Mouse (Mus musculus): ENCODE data around the gene Fam136a. TPM values are rescaled to one million over a fixed set of nuclear protein-coding genes. Genes with fewer than 3 reads are reported as not detected.
"Not testable (repeated sequence)": the region's sequence is repeated elsewhere in the genome, so short reads cannot be mapped to it uniquely, and the experiment has no call there.

Fam136a gene
- total and polyA plus RNA-seq, 2 experiments from 2014 or later = 42.2 to 63.7 TPM

DNA sequence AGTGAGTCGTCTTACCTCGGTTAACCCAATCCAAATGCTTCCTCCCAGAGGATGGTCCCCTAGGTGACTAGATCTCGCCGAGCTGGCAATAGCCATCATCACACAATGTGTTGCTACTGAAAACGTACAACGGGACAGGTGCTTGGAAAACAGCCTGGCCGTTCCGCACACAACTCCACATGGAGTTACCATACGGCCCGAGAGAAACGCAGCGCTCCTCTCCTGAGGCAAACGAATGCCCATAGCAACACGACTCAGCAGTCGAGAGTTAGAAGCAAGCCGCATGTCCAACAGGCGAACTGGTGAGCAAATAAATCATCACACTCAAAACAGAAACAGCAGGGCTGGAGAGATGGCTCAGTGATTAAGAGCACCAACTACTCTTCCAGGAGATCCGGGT lies 38.6 kb upstream of the Fam136a start:
- Histone ChIP-seq H3K27ac (no peak overlapping the region), H3K4me2 (ENCODE audit: low read depth, low read length) (no peak overlapping the region), H3K9ac (replicated peaks; ENCODE audit: low read length) (no peak overlapping the region), H3K9me3 (ENCODE audit: low read length) (no peaks in the 10 kb centered on the region), H3K4me3 (ENCODE audit: low read length) (no peak overlapping the region), H3K27me3 (ENCODE audit: insufficient read depth, low read length) (no peaks in the 10 kb centered on the region), H3K4me1 (ENCODE audit: insufficient read depth, low read length) (no peaks in the 10 kb centered on the region), H3K36me3 (ENCODE audit: insufficient read depth, low read length) (no peaks in the 10 kb centered on the region)
- no peak for TF ChIP-seq CTCF (IDR thresholded peaks at IDR 0.05; ENCODE audit: low read depth)
- 89% methylated on average over 18 of the region's 18 CpGs for WGBS
- DNase-seq (ENCODE audit: low spot score) = no peak
- ATAC-seq = no peak

DNA sequence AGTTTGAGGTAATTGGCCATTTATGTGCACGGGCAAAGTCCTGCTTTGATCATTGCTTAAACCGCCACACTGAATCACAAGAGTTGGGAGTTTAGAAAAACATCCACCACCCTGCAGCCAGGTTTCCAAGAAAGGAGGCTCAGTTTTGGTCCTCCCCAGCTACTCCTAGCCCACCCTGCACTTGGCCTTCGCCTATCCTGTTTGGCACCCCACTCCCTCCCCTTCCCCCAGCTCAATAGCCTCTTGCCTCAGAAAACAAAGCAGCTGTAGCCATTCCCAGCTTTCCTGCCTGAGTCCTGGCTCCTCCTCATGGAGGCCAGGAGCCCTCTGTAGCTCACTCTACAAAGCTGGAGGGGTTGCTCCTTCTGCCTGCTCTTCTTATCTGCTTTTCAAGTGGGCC lies 37.1 kb upstream of the Fam136a start:
- no peak overlapping the region for H3K27ac ChIP-seq
- H3K4me1 ChIP-seq (ENCODE audit: insufficient read depth, low read length) = no peaks in the 10 kb centered on the region
- TF ChIP-seq CTCF (IDR thresholded peaks at IDR 0.05; ENCODE audit: low read depth) = no peak
- DNase-seq (ENCODE audit: low spot score) = no peak
- H3K27me3 ChIP-seq (ENCODE audit: insufficient read depth, low read length) = no peaks in the 10 kb centered on the region
- no peak overlapping the region for H3K4me2 ChIP-seq (ENCODE audit: low read depth, low read length)
- no peak for ATAC-seq
- H3K36me3 ChIP-seq (ENCODE audit: insufficient read depth, low read length) = no peaks in the 10 kb centered on the region
- 71% methylated on average over 3 of the region's 3 CpGs for WGBS
- no peak overlapping the region for H3K9ac ChIP-seq (replicated peaks; ENCODE audit: low read length)
- no peak overlapping the region for H3K4me3 ChIP-seq (ENCODE audit: low read length)
- no peaks in the 10 kb centered on the region for H3K9me3 ChIP-seq (ENCODE audit: low read length)

DNA sequence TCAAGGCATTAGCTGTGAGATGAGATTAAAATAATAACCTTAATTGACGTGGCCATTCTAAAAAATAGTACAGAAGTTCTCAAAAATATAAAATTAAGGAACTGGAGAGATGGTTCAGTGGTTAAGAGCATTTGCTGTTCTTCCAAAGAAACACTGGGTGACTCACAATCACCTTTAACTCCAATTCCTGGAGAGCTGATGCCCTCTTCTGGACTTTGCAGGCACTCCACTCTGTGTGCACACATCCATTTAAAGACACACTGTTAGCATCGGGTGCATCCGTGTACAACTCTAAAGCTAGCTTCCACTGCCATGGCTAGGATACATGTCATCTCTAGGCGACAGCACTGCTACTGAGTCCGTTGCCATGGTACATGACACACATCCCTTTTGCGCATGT lies 35.5 kb upstream of the Fam136a start:
- no peak overlapping the region for H3K4me2 ChIP-seq (ENCODE audit: low read depth, low read length)
- no peaks in the 10 kb centered on the region for H3K9me3 ChIP-seq (ENCODE audit: low read length)
- WGBS = 95% methylated on average over 6 of the region's 6 CpGs
- no peaks in the 10 kb centered on the region for H3K4me1 ChIP-seq (ENCODE audit: insufficient read depth, low read length)
- H3K27me3 ChIP-seq (ENCODE audit: insufficient read depth, low read length) = no peaks in the 10 kb centered on the region
- no peak overlapping the region for H3K4me3 ChIP-seq (ENCODE audit: low read length)
- ATAC-seq = no peak
- no peak overlapping the region for H3K9ac ChIP-seq (replicated peaks; ENCODE audit: low read length)
- peak; percentile 39 for TF ChIP-seq CTCF (IDR thresholded peaks at IDR 0.05; ENCODE audit: low read depth)
- H3K27ac ChIP-seq = no peak overlapping the region
- H3K36me3 ChIP-seq (ENCODE audit: insufficient read depth, low read length) = no peaks in the 10 kb centered on the region
- no peak for DNase-seq (ENCODE audit: low spot score)

DNA sequence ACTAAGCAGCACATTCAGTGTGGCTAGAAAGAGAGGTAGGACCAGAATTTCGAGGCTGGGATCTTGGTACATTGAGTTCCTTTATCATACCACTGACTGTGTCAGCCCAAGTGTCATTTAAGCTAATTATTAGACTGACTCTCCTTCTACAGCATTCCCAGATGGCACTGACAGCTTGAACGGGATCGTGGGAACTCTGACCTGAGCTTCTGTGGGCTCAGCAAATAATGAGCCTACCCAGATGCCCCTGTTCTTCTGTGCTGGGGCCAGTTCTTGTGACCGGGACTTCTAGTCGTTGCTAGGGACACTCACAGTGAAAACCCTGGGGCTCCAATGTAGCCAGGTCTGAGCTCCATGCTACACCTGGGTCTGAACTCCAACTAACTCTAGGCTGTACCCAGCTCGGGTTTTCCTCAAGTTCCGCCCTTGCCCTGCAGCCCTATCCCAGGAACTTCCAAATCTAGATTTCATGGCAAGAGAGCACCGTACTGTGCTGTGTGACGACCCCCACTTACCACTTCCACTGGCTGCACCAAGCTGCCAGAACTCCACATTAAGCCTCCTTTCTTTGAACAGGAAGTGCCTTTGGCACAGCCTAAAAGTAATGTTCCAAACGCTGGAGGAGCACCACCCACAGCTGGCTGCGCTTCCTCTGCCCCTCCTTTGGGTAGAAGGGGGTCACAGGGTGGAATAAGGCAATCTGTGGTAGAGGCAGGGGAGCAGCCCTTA lies 30.2 kb upstream of the Fam136a start:
- DNase-seq (ENCODE audit: low spot score) (no peak), ATAC-seq (no peak)
- no peaks in the 10 kb centered on the region for H3K4me1 ChIP-seq (ENCODE audit: insufficient read depth, low read length)
- H3K36me3 ChIP-seq (ENCODE audit: insufficient read depth, low read length) = no peaks in the 10 kb centered on the region
- no peak overlapping the region for H3K4me2 ChIP-seq (ENCODE audit: low read depth, low read length)
- H3K27me3 ChIP-seq (ENCODE audit: insufficient read depth, low read length) = no peaks in the 10 kb centered on the region
- TF ChIP-seq CTCF (IDR thresholded peaks at IDR 0.05; ENCODE audit: low read depth) = no peak
- no peak overlapping the region for H3K27ac ChIP-seq
- 71% methylated on average over 11 of the region's 11 CpGs for WGBS
- H3K9ac ChIP-seq (replicated peaks; ENCODE audit: low read length) = no peak overlapping the region
- no peaks in the 10 kb centered on the region for H3K9me3 ChIP-seq (ENCODE audit: low read length)
- H3K4me3 ChIP-seq (ENCODE audit: low read length) = no peak overlapping the region

DNA sequence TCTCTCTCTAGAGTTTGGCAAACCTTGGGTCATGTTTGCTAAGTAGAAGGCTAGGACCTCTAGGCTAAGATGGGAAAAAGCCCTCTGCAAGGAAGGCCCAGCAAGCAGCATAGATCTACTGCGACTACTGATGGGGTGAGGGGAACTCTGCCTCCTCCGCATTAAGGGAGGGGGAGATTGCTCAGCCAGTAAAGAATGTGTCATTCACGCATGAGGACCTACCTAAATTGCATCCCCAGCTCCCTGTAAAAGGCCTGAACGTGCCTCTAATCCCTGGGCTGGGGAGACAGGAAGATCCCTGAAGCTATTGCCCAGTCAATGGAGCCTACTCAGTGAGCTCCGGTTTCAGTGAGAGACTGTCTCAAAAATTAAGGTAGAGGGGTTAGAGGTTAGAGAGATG lies 29.6 kb upstream of the Fam136a start:
- DNase-seq (ENCODE audit: low spot score) (no peak), ATAC-seq (no peak)
- no peak overlapping the region for H3K4me3 ChIP-seq (ENCODE audit: low read length)
- no peak for TF ChIP-seq CTCF (IDR thresholded peaks at IDR 0.05; ENCODE audit: low read depth)
- H3K27ac ChIP-seq = no peak overlapping the region
- no peaks in the 10 kb centered on the region for H3K4me1 ChIP-seq (ENCODE audit: insufficient read depth, low read length)
- no peak overlapping the region for H3K4me2 ChIP-seq (ENCODE audit: low read depth, low read length)
- no peak overlapping the region for H3K9ac ChIP-seq (replicated peaks; ENCODE audit: low read length)
- H3K9me3 ChIP-seq (ENCODE audit: low read length) = no peaks in the 10 kb centered on the region
- H3K27me3 ChIP-seq (ENCODE audit: insufficient read depth, low read length) = no peaks in the 10 kb centered on the region
- WGBS = 80% methylated on average over 5 of the region's 5 CpGs
- H3K36me3 ChIP-seq (ENCODE audit: insufficient read depth, low read length) = no peaks in the 10 kb centered on the region

DNA sequence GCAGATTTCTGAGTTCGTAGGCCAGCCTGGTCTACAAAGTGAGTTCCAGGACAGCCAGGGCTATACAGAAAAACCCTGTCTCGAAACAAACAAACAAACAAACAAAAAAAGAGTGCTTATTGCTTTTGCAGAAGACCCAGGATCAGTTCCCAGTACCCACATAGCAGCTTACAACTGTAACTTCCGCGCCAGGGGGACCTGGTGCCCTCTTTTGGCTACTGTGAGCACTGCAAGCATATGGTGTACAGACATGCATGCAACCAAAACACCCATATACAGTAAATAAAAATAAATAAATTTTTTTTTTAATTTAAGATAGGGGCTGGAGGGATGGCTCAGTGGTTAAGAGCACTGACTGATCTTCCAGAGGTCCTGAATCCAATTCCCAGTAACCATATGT lies 29.1 kb upstream of the Fam136a start:
- not testable (repeated sequence) for H3K4me2 ChIP-seq (ENCODE audit: low read depth, low read length); H3K36me3 ChIP-seq (ENCODE audit: insufficient read depth, low read length); H3K27me3 ChIP-seq (ENCODE audit: insufficient read depth, low read length); H3K4me3 ChIP-seq (ENCODE audit: low read length); H3K27ac ChIP-seq; ATAC-seq; DNase-seq (ENCODE audit: low spot score); H3K9me3 ChIP-seq (ENCODE audit: low read length); H3K9ac ChIP-seq (replicated peaks; ENCODE audit: low read length); H3K4me1 ChIP-seq (ENCODE audit: insufficient read depth, low read length)
- WGBS = 93% methylated on average over 4 of the region's 4 CpGs

DNA sequence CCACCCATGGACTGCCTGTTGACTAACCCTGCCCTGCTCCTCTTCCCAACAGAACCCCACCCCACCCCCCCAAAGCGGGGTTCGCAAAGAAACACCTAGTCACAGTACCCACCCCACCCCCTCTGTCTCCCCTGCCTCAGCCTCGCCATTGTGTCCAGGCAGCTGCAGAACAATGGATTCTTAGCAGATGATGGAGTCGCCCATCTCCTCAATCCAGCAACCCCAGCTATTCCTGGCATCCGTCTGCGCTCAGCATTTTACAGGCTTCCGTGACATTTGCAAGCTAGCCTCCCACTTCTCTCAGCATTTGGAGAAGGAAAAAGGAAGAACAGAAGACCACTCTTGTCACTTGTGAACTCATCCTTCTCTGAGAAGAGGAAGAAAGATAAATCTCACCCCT lies 21.8 kb upstream of the Fam136a start:
- Histone ChIP-seq H3K36me3 (ENCODE audit: insufficient read depth, low read length) (no peaks in the 10 kb centered on the region), H3K4me3 (ENCODE audit: low read length) (no peak overlapping the region), H3K27me3 (ENCODE audit: insufficient read depth, low read length) (no peaks in the 10 kb centered on the region), H3K27ac (no peak overlapping the region; the same call in 1 of the 2 replicates), H3K9me3 (ENCODE audit: low read length) (no peaks in the 10 kb centered on the region), H3K4me2 (ENCODE audit: low read depth, low read length) (peak overlapping the region; percentile 27), H3K9ac (replicated peaks; ENCODE audit: low read length) (peak overlapping the region; percentile 33; the same call in 1 of the 2 replicates), H3K4me1 (ENCODE audit: insufficient read depth, low read length) (peaks cover 4% of the 10 kb centered on the region; the same call in 1 of the 2 replicates)
- TF ChIP-seq CTCF (IDR thresholded peaks at IDR 0.05; ENCODE audit: low read depth) = no peak
- no peak for ATAC-seq
- WGBS = 9% methylated on average over 7 of the region's 7 CpGs
- peak; percentile 28 for DNase-seq (ENCODE audit: low spot score)
